Mouse (Mus musculus): ENCODE data around the gene Zfp947. TPM values are rescaled to one million over a fixed set of nuclear protein-coding genes. Genes with fewer than 3 reads are reported as not detected.
"Not testable (repeated sequence)": the region's sequence is repeated elsewhere in the genome, so short reads cannot be mapped to it uniquely, and the experiment has no call there.

Gene Zfp947
- 2.0 and 2.2 TPM in 2 replicates for polyA plus RNA-seq (2015; fragmentation: Nextera tagmentation; extraction: Ambion mirVana)

DNA sequence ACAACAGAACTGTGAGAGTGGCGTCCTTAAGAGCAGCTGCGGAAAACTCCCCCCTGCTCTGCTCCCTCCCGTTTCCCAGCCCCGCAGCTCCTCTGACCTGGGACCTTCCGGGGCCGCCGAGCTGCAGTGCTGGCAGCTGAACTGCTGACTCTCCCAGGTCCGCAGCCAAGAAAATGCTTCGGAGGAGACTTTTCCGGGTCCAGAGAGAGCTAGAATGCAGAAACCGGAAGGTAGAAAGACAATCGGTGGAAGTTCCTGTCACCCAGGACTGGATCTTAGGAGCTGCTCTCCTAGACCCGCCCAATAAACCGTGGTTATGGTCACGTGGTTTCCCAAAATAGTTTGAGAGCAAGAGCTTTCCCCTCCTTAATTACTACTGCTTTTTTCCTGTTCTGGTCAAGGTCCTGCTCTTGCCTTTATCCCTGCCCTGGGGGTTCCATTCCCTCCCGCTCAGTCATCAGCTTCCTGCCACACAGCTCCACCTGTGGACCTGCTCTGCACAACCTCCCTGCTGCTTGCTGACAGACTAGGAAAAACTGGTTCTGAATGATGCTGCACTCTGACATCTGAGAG lies at the start of gene Zfp947:
TSS of gene Zfp947 (minus strand) at position 469 of the 573 bp plus-strand sequence.
- ATAC-seq (replicated peaks): peak; percentile 96
- H3K4me1 ChIP-seq; H3K36me3 ChIP-seq (replicated peaks); H3K9me3 ChIP-seq; H3K27me3 ChIP-seq (replicated peaks): not testable (repeated sequence)
- Histone ChIP-seq H3K9ac (peak within 1 kb of the TSS; percentile 47), H3K4me2 (peak within 1 kb of the TSS; percentile 55), H3K4me3 (peak within 1 kb of the TSS; percentile 52), H3K27ac (peak within 1 kb of the TSS; percentile 58)
- under 1% methylated on average over 16 of the region's 16 CpGs for WGBS

DNA sequence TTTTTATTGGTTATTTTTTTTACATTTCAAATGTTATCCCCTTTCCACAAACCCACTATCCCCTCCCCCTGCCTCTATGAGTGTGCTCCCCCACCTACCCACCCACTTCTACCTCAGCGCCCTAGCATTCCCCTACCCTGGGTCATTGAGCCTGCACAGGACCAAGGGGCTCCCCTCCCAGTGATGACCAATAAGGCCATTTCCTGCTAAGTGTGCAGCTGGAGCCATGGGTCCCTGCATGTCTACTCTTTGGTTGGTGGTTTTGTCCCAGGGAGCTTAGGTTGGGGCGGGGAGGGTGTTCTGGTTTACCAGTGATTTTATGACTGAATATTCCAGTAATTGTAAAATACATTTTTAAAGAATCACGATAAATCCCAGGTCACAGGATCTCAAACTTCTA lies 686 bp downstream of the Zfp947 start:
- not testable (repeated sequence) for H3K36me3 ChIP-seq (replicated peaks); H3K4me1 ChIP-seq; H3K9me3 ChIP-seq; H3K27me3 ChIP-seq (replicated peaks)
- peak overlapping the region; percentile 52 for H3K4me3 ChIP-seq
- H3K9ac ChIP-seq: peak overlapping the region; percentile 47
- H3K27ac ChIP-seq: peak overlapping the region; percentile 58; the same call in 1 of the 2 replicates
- peak; percentile 82 for ATAC-seq (replicated peaks)
- 7% methylated on average over 3 of the region's 3 CpGs for WGBS
- H3K4me2 ChIP-seq: peak overlapping the region; percentile 55

DNA sequence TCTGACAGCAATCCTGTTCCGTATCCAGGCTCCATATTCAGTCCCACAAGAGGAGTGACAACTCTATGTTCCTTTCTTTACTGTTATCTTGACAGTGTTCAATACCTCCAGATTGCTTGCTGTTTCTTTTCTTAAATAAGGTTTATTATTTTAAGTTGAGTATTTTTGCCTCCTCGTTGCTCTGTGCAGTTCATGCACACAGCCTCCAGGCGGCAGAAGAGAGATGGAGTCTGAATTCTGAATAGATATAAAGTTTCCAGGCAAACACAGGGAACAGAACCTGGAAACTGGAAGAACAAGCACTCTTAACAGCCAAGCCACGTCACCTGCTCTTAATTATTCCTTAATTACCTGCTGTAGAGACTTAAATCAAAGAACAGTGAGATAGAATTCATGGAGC lies 12.0 kb downstream of the Zfp947 start:
- ATAC-seq (replicated peaks); H3K36me3 ChIP-seq (replicated peaks); H3K4me3 ChIP-seq; H3K4me2 ChIP-seq; H3K4me1 ChIP-seq; H3K27ac ChIP-seq; H3K9me3 ChIP-seq; H3K9ac ChIP-seq; H3K27me3 ChIP-seq (replicated peaks): not testable (repeated sequence)
- WGBS: 49% methylated on average over 4 of the region's 4 CpGs

DNA sequence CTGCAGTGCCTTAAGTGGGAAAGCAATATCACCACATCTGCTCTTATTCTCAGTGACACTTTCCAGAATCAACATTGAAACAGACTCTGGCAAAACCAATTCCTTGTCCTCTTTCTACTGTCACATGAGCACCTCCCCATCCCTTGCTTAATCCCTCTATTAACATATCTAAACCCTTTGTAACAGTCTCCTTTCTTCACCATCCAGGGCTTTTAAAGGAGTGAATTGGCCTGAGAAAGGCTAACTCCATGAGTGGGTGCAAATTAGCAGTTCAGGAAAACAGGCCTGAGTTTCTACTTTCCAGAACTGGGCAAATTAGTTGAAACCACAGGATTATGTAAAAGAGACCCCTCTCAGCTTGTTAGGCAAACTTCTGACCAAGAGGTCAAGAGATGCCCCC lies 47.2 kb downstream of the Zfp947 start:
- no peak overlapping the region for H3K4me3 ChIP-seq
- H3K27ac ChIP-seq: no peak overlapping the region
- H3K9ac ChIP-seq: no peak overlapping the region
- H3K36me3 ChIP-seq (replicated peaks): no peaks in the 10 kb centered on the region
- H3K27me3 ChIP-seq (replicated peaks): no peaks in the 10 kb centered on the region
- H3K9me3 ChIP-seq: no peaks in the 10 kb centered on the region
- ATAC-seq (replicated peaks): no peak
- H3K4me2 ChIP-seq: no peak overlapping the region
- H3K4me1 ChIP-seq: no peaks in the 10 kb centered on the region

Other genes with a start within 250 kb of the Zfp947 start
- gene Zfp942, start 203.7 kb downstream of the Zfp947 start, polyA plus RNA-seq (2015; fragmentation: Nextera tagmentation; extraction: Ambion mirVana): 19.6 and 20.1 TPM in 2 replicates
- gene Zfp943, start 203.6 kb downstream of the Zfp947 start, polyA plus RNA-seq (2015; fragmentation: Nextera tagmentation; extraction: Ambion mirVana): 16.6 and 17.1 TPM in 2 replicates
- gene Zfp994, start 59.4 kb upstream of the Zfp947 start, polyA plus RNA-seq (2015; fragmentation: Nextera tagmentation; extraction: Ambion mirVana): 4.0 and 4.3 TPM in 2 replicates
- 9.9 and 12.4 TPM in 2 replicates for gene CT030661.1, start 148.6 kb upstream of the Zfp947 start, polyA plus RNA-seq (2015; fragmentation: Nextera tagmentation; extraction: Ambion mirVana)
- gene Zfp944, start 195.2 kb upstream of the Zfp947 start, polyA plus RNA-seq (2015; fragmentation: Nextera tagmentation; extraction: Ambion mirVana): 12.2 and 12.6 TPM in 2 replicates
- gene Zfp758, start 195.3 kb upstream of the Zfp947 start, polyA plus RNA-seq (2015; fragmentation: Nextera tagmentation; extraction: Ambion mirVana): 9.7 and 10.9 TPM in 2 replicates

Measured in midbrain, embryonic 15.5 days (tissue).